ENCODE assay signal across 7 mouse cellular contexts in the genomic region with DNA sequence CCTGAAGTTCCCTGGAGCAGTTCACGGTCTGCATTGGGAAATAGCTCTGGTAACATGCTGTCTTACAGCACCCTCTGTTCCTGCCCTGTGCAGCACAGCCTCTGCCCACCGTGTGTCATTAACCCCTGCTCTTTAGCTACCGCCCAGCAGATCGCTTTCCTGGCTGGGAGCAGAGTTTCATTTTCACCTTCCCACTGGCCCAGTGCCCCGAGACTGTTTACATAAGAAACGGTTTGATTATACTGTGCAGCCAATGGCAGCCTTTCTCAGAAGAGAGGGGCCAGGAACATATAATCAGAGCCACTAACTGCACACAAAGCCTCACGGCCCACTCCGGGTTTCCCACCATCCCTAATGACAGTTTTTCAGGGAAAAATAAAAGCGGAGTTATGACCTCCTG.
A peak's percentile ranks its signal among the peaks of the same experiment; 100 is the strongest.
DNase-seq lines count a peak whose midpoint lies in the region; ATAC-seq and TF ChIP-seq lines count a peak whose summit lies in the region.

No protein-coding gene starts in this region.

- no peaks in the 10 kb centered on the region for H3K79me2 ChIP-seq in C2C12 (ENCODE audit: control insufficient read depth, insufficient read depth)

- no peaks in the 10 kb centered on the region for H3K36me3 ChIP-seq in C2C12 (ENCODE audit: control insufficient read depth, insufficient read depth)
- H3K36me3 ChIP-seq in heart, postnatal 0 days (replicated peaks; ENCODE audit: control insufficient read depth, insufficient read depth, low read length) = no peaks in the 10 kb centered on the region

- H3K4me1 ChIP-seq in heart, postnatal 0 days (ENCODE audit: control insufficient read depth, insufficient read depth) = peaks cover 9% of the 10 kb centered on the region

- 0 out of 2 replicates have a peak overlapping the region, but pooled peaks have one; percentile 8 for H3K27ac ChIP-seq in heart, postnatal 0 days (ENCODE audit: low read depth)

- no peak overlapping the region for H3K4me2 ChIP-seq in heart, postnatal 0 days (ENCODE audit: low read depth, low read length)

- no peak overlapping the region for H3ac ChIP-seq in C2C12 (ENCODE audit: control insufficient read depth, insufficient read length, low read depth)

- H3K79me3 ChIP-seq in C2C12 (ENCODE audit: low read depth) = no peaks in the 10 kb centered on the region

- no peak overlapping the region for H3K4me3 ChIP-seq in C2C12 (ENCODE audit: insufficient read depth, poor library complexity, severe bottlenecking)
- no peak overlapping the region for H3K4me3 ChIP-seq in heart, postnatal 0 days (ENCODE audit: low read depth, low read length)

- no peaks in the 10 kb centered on the region for H3K9me3 ChIP-seq in heart, postnatal 0 days (replicated peaks; ENCODE audit: control insufficient read depth, low read length)

- H3K27me3 ChIP-seq in C2C12 (ENCODE audit: control insufficient read depth, insufficient read depth, insufficient read length) = no peaks in the 10 kb centered on the region
- H3K27me3 ChIP-seq in heart, postnatal 0 days (ENCODE audit: control insufficient read depth, insufficient read depth, low read length) = no peaks in the 10 kb centered on the region

- no peak for TF ChIP-seq EP300 in heart, postnatal 0 days (IDR thresholded peaks at IDR 0.05; ENCODE audit: low read depth)

- peak; percentile 54 for DNase-seq in embryo, embryonic 10.5 days (ENCODE audit: low spot score)
- no peak for DNase-seq in heart, postnatal 0 days (ENCODE audit: low spot score)
- DNase-seq in liver = peak; percentile 49
- DNase-seq in ovary, postnatal 36 days (ENCODE audit: low spot score) = peak; percentile 54
- DNase-seq in testis, postnatal 14 days (ENCODE audit: low spot score) = no peak
- DNase-seq in spleen, postnatal 10 days (ENCODE audit: low spot score in 2 of 2) = no peak

- TF ChIP-seq CTCF in C2C12 (IDR thresholded peaks at IDR 0.05; ENCODE audit: control insufficient read depth, insufficient read depth, insufficient read length) = no peak
- no peak for TF ChIP-seq CTCF in heart, postnatal 0 days (IDR thresholded peaks at IDR 0.05; ENCODE audit: low read depth)

- no peak for ATAC-seq in heart, postnatal 0 days (ENCODE audit: insufficient read depth, low read depth)

- WGBS in heart, postnatal 0 days = 29% methylated on average over 9 of the region's 9 CpGs

- no peak overlapping the region for H3K9ac ChIP-seq in heart, postnatal 0 days (replicated peaks; ENCODE audit: low read depth, low read length)

TF ChIP-seq in C2C12, 6 proteins besides CTCF, POLR2A, EP300 and RAD21:
- TF ChIP-seq CEBPB (IDR thresholded peaks at IDR 0.05; ENCODE audit: low read depth) (peak; percentile 47), USF1 (IDR thresholded peaks at IDR 0.05; ENCODE audit: low read depth) (no peak)

Comparison
In these comparisons a context has a peak if more than half of its experiments do, and no peak if none do; other contexts are left out.
1. DNase-seq: peak in embryo, embryonic 10.5 days (single experiment), liver (single experiment) and ovary, postnatal 36 days (single experiment); none in heart, postnatal 0 days (single experiment), testis, postnatal 14 days (single experiment) and spleen, postnatal 10 days (0 of 2).